ENCODE assay signal across 38 mouse cellular contexts in the genomic region with DNA sequence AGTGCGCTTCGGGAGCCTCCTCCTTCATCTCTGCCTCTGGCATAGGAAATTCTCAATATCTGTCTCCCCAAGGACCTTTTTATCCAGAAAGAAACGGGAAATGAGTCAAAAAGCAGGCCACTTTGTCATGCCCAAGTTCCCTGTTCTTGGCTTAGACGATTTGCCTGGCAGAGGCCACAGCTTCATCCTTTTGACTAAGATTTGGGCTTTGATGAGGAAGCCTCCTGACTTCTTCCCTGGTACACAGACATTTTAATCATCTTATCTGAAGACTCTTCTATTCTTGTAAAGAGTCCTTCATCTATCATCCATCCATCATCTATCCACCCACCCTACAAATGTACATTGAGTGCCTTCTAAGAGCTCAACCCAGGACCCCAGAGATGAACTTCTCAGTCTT. TPM values are rescaled to one million over a fixed set of nuclear protein-coding genes. Genes with fewer than 3 reads are reported as not detected.
"Had no signal": no experiment of that assay in that cellular context is flagged by ENCODE, and none has a peak within 500 bp of the region (broad histone marks: within the 10 kb centered on the region; RNA-seq: fewer than 3 reads in every experiment).

TSS of gene Cd207 (minus strand) at position 101 of the 400 bp plus-strand sequence.

- H3K27ac ChIP-seq: embryonic facial prominence, embryonic 10.5 days; embryonic facial prominence, embryonic 12.5 days; embryonic facial prominence, embryonic 13.5 days; embryonic facial prominence, embryonic 15.5 days; forebrain, embryonic 10.5 days; forebrain, embryonic 12.5 days; forebrain, embryonic 13.5 days; forebrain, embryonic 15.5 days; gastrocnemius, adult 2 months; heart, adult 2 months had no signal

- H3K9ac ChIP-seq: embryonic facial prominence, embryonic 12.5 days; embryonic facial prominence, embryonic 13.5 days; embryonic facial prominence, embryonic 15.5 days; forebrain, embryonic 12.5 days; forebrain, embryonic 13.5 days; forebrain, embryonic 15.5 days; forebrain, postnatal 0 days had no signal

- H3K4me3 ChIP-seq: embryonic facial prominence, embryonic 10.5 days; embryonic facial prominence, embryonic 12.5 days; embryonic facial prominence, embryonic 13.5 days; embryonic facial prominence, embryonic 15.5 days; erythroblast, embryonic 14.5 days; forebrain, embryonic 10.5 days; forebrain, embryonic 12.5 days; forebrain, embryonic 13.5 days; forebrain, embryonic 15.5 days; gastrocnemius, adult 2 months; heart, adult 2 months had no signal

- DNase-seq: cerebellum, adult 8-10 months; cerebellum, adult 9-10 months; cerebellum, adult 9-11 months; cerebellum, postnatal 10 days; cerebellum, postnatal 14 days; cerebellum, postnatal 25 days; cerebellum, postnatal 36 days; embryo, embryonic 11 days; forebrain, postnatal 0 days; gastrocnemius, adult 2 months; gastrocnemius, postnatal 10 days; gastrocnemius, postnatal 14 days; gastrocnemius, postnatal 25 days; gastrocnemius, postnatal 36 days; heart, adult 11 months; heart, adult 18-20 months; heart, adult 2 months had no signal

- H3K36me3 ChIP-seq: embryonic facial prominence, embryonic 10.5 days; embryonic facial prominence, embryonic 12.5 days; embryonic facial prominence, embryonic 13.5 days; embryonic facial prominence, embryonic 15.5 days; forebrain, embryonic 10.5 days; forebrain, embryonic 12.5 days; forebrain, embryonic 15.5 days had no signal

- H3K4me1 ChIP-seq: embryonic facial prominence, embryonic 12.5 days; embryonic facial prominence, embryonic 13.5 days; embryonic facial prominence, embryonic 15.5 days; forebrain, embryonic 10.5 days; forebrain, embryonic 12.5 days; forebrain, embryonic 13.5 days; forebrain, embryonic 15.5 days had no signal

RNA-seq across cellular contexts. Expression of gene Cd207, which starts in this region (rescaled TPM):
- total RNA-seq: common myeloid progenitor, adult 5-6 weeks; forebrain, postnatal 0 days; gastrocnemius, adult 18-20 months; gastrocnemius, adult 2 months; gastrocnemius, adult 8-10 months; gastrocnemius, postnatal 10 days; gastrocnemius, postnatal 14 days; gastrocnemius, postnatal 25 days; gastrocnemius, postnatal 4 days; granulocyte monocyte progenitor cell, adult 5-6 weeks had no signal
- polyA plus RNA-seq: cortical plate, adult 2 months; embryonic facial prominence, embryonic 10.5 days; embryonic facial prominence, embryonic 11.5 days; embryonic facial prominence, embryonic 12.5 days; embryonic facial prominence, embryonic 13.5 days; embryonic facial prominence, embryonic 14.5 days; embryonic facial prominence, embryonic 15.5 days; erythroblast, embryonic 14.5 days; forebrain, embryonic 10.5 days; forebrain, embryonic 11.5 days; forebrain, embryonic 12.5 days; forebrain, embryonic 13.5 days; forebrain, embryonic 14.5 days; forebrain, embryonic 15.5 days; forebrain, embryonic 16.5 days; forebrain, postnatal 0 days; gonadal fat pad, adult 2 months had no signal
